Mouse (Mus musculus): ENCODE measurements around the gene Galnt10.

GRCm38 (mm10) chr11:57649269-57649668 is 4.0 kb downstream of the Galnt10 start:
- TF ChIP-seq MAZ (IDR thresholded peaks at IDR 0.05; ENCODE audit: low read depth, low read length): no peak
- TF ChIP-seq USF1 (IDR thresholded peaks at IDR 0.05; ENCODE audit: low read depth, low read length): no peak
- no peak for TF ChIP-seq MAFK (IDR thresholded peaks at IDR 0.05; ENCODE audit: insufficient replicate concordance, low read length)
- no peak for TF ChIP-seq CTCF (conservative IDR thresholded peaks at IDR 0.05 in 1 of 2, IDR thresholded peaks at IDR 0.05 in 1 of 2; ENCODE audit: low read depth in 2 of 2, low read length in 2 of 2)
